Mouse (Mus musculus) liver, postnatal 0 days (tissue): Measurements from ENCODE around the gene Cnot10.

Experiments used
- CTCF ChIP-seq: sonication (generic); IDR thresholded peaks from 2 replicates; pipeline ENCODE4 v1.5.1; 2016; ENCODE audit warnings: antibody characterized with exemption, low read depth
- EP300 ChIP-seq: IDR thresholded peaks from 2 replicates; pipeline ENCODE4 v1.6.1; 2016; ENCODE audit warnings: antibody characterized with exemption, low read depth, mild to moderate bottlenecking

DNA sequence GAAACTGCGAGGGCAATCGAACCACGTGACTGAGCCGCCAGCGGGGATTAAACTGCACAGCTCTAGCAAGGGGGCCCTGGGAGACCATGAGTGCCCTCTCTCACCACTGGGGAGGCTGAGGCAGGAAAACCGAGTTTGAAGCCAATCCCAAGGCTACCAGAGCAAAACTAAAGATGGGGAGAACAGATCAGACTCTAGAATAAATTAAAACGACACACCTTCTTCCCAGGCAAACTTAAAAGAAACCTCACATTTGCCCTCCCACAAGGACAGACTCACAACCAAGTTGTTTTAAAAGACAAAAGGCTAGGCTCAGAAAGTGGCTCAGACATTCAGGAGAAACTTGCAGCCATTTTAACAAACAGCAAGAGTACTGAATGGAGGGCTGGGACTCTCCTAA, 82.9 kb downstream of the Cnot10 start:
- TF ChIP-seq CTCF (no peak), EP300 (no peak)
